Mouse (Mus musculus) liver, postnatal 0 days (tissue): Measurements from ENCODE around the gene Wnt3a. TPM values are rescaled to one million over a fixed set of nuclear protein-coding genes. Genes with fewer than 3 reads are reported as not detected.

Source experiments
- ATAC-seq: fragments of 200-750 bp; cut with Nextera tagmentation; 2 replicates; pipeline ENCODE4 v1.8.0; 2017; ENCODE audit warnings: mild to moderate bottlenecking, moderate library complexity
- DNase-seq: peaks from one replicate; pipeline ENCODE4 v3.0.0-alpha.2; 2016
- H3K27ac ChIP-seq: fragments of 300-500 bp; sonication (generic); 2 replicates; pipeline ENCODE4 v1.5.1; 2014; ENCODE audit warnings: antibody characterized with exemption, moderate library complexity, mild to moderate bottlenecking, low read depth
- H3K27me3 ChIP-seq: fragments of 300-500 bp; sonication (generic); 2 replicates; pipeline ENCODE4 v1.6.1; 2014; ENCODE audit warnings: low read length, control low read depth, mixed read lengths; ENCODE audit not compliant: insufficient read depth
- H3K36me3 ChIP-seq: fragments of 300-500 bp; sonication (generic); replicated peaks from 2 replicates; pipeline ENCODE4 v1.6.1; 2014; ENCODE audit warnings: mild to moderate bottlenecking, control low read depth, low read length, moderate library complexity, mixed read lengths; ENCODE audit not compliant: insufficient read depth
- H3K4me1 ChIP-seq: fragments of 300-500 bp; sonication (generic); 2 replicates; pipeline ENCODE4 v1.6.1; 2014; ENCODE audit warnings: antibody characterized with exemption, mild to moderate bottlenecking, control low read depth; ENCODE audit not compliant: insufficient read depth
- H3K4me2 ChIP-seq: fragments of 300-500 bp; sonication (generic); 2 replicates; pipeline ENCODE4 v1.6.1; 2014; ENCODE audit warnings: low read depth, mild to moderate bottlenecking, low read length, moderate library complexity, mixed read lengths
- H3K4me3 ChIP-seq: fragments of 300-500 bp; sonication (generic); 2 replicates; pipeline ENCODE4 v1.5.1; 2014; ENCODE audit warnings: low read depth, low read length
- H3K9ac ChIP-seq: fragments of 300-500 bp; sonication (generic); replicated peaks from 2 replicates; pipeline ENCODE4 v1.6.1; 2014; ENCODE audit warnings: mild to moderate bottlenecking, moderate library complexity
- H3K9me3 ChIP-seq: fragments of 300-500 bp; sonication (generic); 2 replicates; pipeline ENCODE4 v1.6.1; 2016; ENCODE audit warnings: mild to moderate bottlenecking, control low read depth, low read length, mixed read lengths
- CTCF ChIP-seq: sonication (generic); IDR thresholded peaks from 2 replicates; pipeline ENCODE4 v1.5.1; 2016; ENCODE audit warnings: antibody characterized with exemption, low read depth
- EP300 ChIP-seq: IDR thresholded peaks from 2 replicates; pipeline ENCODE4 v1.6.1; 2016; ENCODE audit warnings: antibody characterized with exemption, low read depth, mild to moderate bottlenecking
- WGBS: fragments of 180-500 bp; shearing (Covaris S2); extraction: QIAGEN DNeasy Blood & Tissue Kit; methylation state at CpG from one replicate; pipeline ENCODE4 v1.1.7; 2014; ENCODE audit not compliant: insufficient replicate concordance; 5-methylcytosine and 5-hydroxymethylcytosine counted together
- microRNA-seq: library from miRNA; unstranded; fragments of <30 nt; microRNA quantifications from one replicate; pipeline ENCODE4, GENCODE M21; 2016
- polyA plus RNA-seq: library from polyadenylated mRNA; unstranded; fragments of >200 nt; fragmentation: Nextera tagmentation; extraction: Ambion mirVana; gene quantifications from 2 replicates; pipeline ENCODE4 v1.2.1, GENCODE M21; 2015

Wnt3a gene
- polyA plus RNA-seq, 1 experiment from 2014 or later: not detected

- no peaks in the 10 kb centered on the region for H3K27me3 ChIP-seq
- peak within 1 kb of the TSS; percentile 95 for H3K4me2 ChIP-seq
- ATAC-seq (peak; percentile 84), DNase-seq (peak; percentile 96)
- peak within 1 kb of the TSS; percentile 90 for H3K4me3 ChIP-seq
- peaks cover 19% of the 10 kb centered on the region for H3K4me1 ChIP-seq
- H3K9me3 ChIP-seq: no peaks in the 10 kb centered on the region
- under 1% methylated on average over 67 of the region's 67 CpGs for WGBS
- H3K27ac ChIP-seq: peak within 1 kb of the TSS; percentile 97
- peak within 1 kb of the TSS; percentile 87 for H3K9ac ChIP-seq
- TF ChIP-seq EP300 (no peak), CTCF (no peak)
- H3K36me3 ChIP-seq: peaks cover 54% of the 10 kb centered on the region
Measured at GRCm38 (mm10) chr11:59208153-59208831, 82.3 kb downstream of the Wnt3a start, which contains the start of gene 2310033P09Rik. 2310033P09Rik (plus strand) TSS chr11:59208321.

DNA sequence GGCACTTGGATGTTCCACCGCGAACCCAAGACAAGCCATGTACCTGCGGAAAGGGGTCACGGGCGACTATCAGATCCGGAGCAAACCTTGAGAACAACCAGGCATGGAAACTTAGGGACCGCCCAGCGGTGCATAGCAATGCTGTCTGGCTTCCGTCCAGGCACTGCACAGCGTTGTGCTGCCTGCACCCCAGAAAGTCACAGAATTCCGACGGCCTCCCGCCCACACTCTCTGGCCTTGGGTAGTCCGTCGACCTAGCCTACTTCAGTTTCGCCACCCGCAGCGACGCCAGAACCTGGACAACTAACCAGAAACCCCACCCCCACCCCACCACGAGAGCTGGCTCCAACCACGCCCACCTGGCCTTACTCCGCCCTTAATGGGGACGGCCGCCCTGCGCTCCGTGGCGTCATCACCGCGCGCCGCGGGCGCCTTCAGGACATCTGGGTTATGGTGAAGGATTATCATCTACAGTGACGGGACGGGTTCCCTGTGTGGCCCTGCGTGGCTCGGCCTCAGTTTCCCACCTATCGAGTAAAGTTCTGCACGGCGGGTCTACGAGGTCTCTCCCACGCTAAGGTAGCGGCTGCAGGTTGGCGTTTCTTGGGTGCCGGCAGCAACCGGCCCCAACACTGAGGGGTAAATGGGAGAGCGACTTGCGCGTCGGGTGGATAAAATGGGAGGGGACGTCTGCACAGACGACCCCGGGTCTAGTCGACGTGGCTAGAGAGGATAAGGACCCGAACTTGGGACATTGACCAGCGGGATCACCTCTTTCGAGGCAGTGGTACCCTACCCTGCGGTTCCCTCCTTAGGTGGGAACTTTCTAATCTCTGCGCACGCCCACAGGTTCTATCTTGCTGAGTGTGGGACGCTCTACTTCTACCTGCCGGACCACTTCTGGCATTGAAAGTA is 88.2 kb downstream of the Wnt3a start, which contains the start of gene Mrpl55:
Mrpl55 (plus strand) TSS at position 406 of the 915 bp plus-strand sequence.
- Histone ChIP-seq H3K27ac (peak within 1 kb of the TSS; percentile 92), H3K4me2 (peak within 1 kb of the TSS; percentile 95), H3K27me3 (no peaks in the 10 kb centered on the region), H3K9me3 (no peaks in the 10 kb centered on the region), H3K36me3 (peaks cover 36% of the 10 kb centered on the region), H3K4me3 (peak within 1 kb of the TSS; percentile 81), H3K9ac (peak within 1 kb of the TSS; percentile 81), H3K4me1 (peaks cover 16% of the 10 kb centered on the region)
- TF ChIP-seq CTCF (no peak), EP300 (no peak)
- DNase-seq: peak; percentile 98
- WGBS: under 1% methylated on average over 63 of the region's 63 CpGs
- ATAC-seq: peak; percentile 96

DNA sequence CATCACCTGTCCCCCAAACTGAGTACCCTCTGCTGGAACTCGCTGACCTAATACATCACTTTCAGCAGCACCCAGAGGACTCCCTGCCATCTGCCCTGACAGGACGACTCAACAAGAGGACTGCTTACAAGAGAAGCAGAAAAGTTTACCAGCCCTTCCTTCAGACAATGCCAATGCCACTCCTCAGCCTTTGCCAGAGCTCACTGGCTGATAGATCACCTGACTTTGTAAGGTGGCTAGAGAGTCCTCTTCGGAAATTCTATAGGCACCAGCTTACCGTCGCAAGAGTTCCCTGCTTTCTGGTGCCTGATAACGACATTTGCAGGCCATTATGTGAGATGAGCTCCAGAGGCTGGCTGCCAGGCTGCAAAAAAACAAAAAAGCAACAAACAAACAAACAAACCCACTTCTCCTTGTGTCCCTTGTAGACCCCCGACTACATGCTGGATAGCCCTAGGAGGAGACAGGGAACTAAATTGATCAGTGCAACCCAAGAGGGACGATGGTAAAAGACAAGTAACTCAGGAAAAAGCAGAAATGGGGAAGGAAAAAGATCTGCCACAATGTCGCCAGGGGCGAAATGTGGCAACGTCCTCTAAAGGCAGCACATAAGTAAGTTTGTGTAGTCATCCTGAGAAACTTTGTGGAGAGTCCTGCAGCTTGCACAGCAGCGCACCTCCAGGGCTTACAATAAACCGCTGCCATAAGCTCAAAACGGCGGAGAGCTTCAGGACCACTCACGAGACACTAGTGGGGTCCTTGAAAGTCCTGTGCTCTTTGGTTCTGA is 89.1 kb downstream of the Wnt3a start:
- TF ChIP-seq EP300: no peak
- TF ChIP-seq CTCF: no peak
- H3K27me3 ChIP-seq: no peaks in the 10 kb centered on the region
- peak overlapping the region; percentile 92 for H3K27ac ChIP-seq
- no peaks in the 10 kb centered on the region for H3K9me3 ChIP-seq
- 12% methylated on average over 16 of the region's 16 CpGs for WGBS
- peaks cover 16% of the 10 kb centered on the region for H3K4me1 ChIP-seq
- peak overlapping the region; percentile 81 for H3K4me3 ChIP-seq
- H3K4me2 ChIP-seq: peak overlapping the region; percentile 95
- DNase-seq (peak; percentile 40), ATAC-seq (peak; percentile 8)
- H3K9ac ChIP-seq: peak overlapping the region; percentile 81
- peaks cover 34% of the 10 kb centered on the region for H3K36me3 ChIP-seq

Small RNA genes lying within 50 kb of the gene (microRNA-seq; reads per million reads assigned to microRNA genes)
- not detected for gene Gm24756

Other genes starting within 250 kb of the Wnt3a start
- 0.31 and 0.49 TPM in 2 replicates for gene Obscn, start 154.3 kb downstream of the Wnt3a start, polyA plus RNA-seq
- 6.3 and 7.1 TPM in 2 replicates for gene Iba57, start 127.0 kb downstream of the Wnt3a start, polyA plus RNA-seq
- 0.29 and 0.37 TPM in 2 replicates for gene Gjc2, start 107.5 kb downstream of the Wnt3a start, polyA plus RNA-seq
- gene Guk1, start 98.5 kb downstream of the Wnt3a start, polyA plus RNA-seq: 59.5 and 64.4 TPM in 2 replicates
- gene Mrpl55, start 88.3 kb downstream of the Wnt3a start, polyA plus RNA-seq: 64.2 and 65.2 TPM in 2 replicates
- 14.8 and 16.2 TPM in 2 replicates for gene 2310033P09Rik, start 82.4 kb downstream of the Wnt3a start, polyA plus RNA-seq
- gene Arf1, start 62.5 kb downstream of the Wnt3a start, polyA plus RNA-seq: 244 and 254 TPM in 2 replicates
- 0.16 and 0.18 TPM in 2 replicates for gene Wnt9a, start 16.2 kb upstream of the Wnt3a start, polyA plus RNA-seq
- not detected in 2 replicates for gene Prss38, start 84.9 kb upstream of the Wnt3a start, polyA plus RNA-seq
- gene Jmjd4, start 159.3 kb upstream of the Wnt3a start, polyA plus RNA-seq: 3.2 and 3.6 TPM in 2 replicates
- gene Snap47, start 160.4 kb upstream of the Wnt3a start, polyA plus RNA-seq: 32.4 and 33.5 TPM in 2 replicates
- 1.4 and 1.5 TPM in 2 replicates for gene Zfp867, start 181.7 kb upstream of the Wnt3a start, polyA plus RNA-seq
- gene Zkscan17, start 236.0 kb upstream of the Wnt3a start, polyA plus RNA-seq: 5.2 and 5.4 TPM in 2 replicates